Mouse (Mus musculus): ENCODE measurements at regions not wholly inside any gene's neighbourhood (a gene's known extent, or its start where the extent isn't known, plus 50 kb on each side); places are given as distances from the start of the nearest gene placed in this dataset.

DNA sequence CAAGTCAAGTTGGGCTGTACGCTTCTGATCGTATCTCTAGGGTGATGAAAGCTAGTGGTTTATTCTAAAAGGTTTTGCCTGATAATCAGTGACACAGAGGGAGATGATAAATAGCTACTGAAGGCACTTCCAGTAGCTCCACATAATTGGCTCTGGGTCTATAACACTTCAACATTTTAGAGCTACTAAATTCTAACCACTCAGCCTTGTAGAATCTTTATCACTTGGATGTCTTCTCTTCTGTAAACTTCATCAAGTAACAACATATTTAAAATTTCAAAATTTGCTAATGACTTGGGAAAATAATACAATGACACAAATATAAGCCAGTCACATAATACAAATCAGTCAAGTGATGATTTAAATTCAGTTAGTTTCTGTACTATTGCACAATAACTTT is 284.3 kb downstream of the Sec23a start:
- TF ChIP-seq MAFK (IDR thresholded peaks at IDR 0.05; ENCODE audit: insufficient read depth, low read depth, low read length) (no peak), ZNF384 (IDR thresholded peaks at IDR 0.05; ENCODE audit: low read depth, low read length) (no peak), ZC3H11A (IDR thresholded peaks at IDR 0.05; ENCODE audit: borderline replicate concordance, low read depth, low read length) (no peak), CHD2 (IDR thresholded peaks at IDR 0.05; ENCODE audit: low read depth, low read length) (no peak), HCFC1 (IDR thresholded peaks at IDR 0.05; ENCODE audit: borderline replicate concordance, insufficient read depth, low read length) (no peak)
